Comparison of ENCODE assay signal across 8 mouse cellular contexts in genomic region chr11:101168301-101168980, GRCm38 (mm10). TPM values are rescaled to one million over a fixed set of nuclear protein-coding genes. Genes with fewer than 3 reads are reported as not detected.
DNase-seq lines count a peak whose midpoint lies in the region; ATAC-seq lines count a peak whose summit lies in the region.
"Had no signal": no experiment of that assay in that cellular context is flagged by ENCODE, and none has a peak within 500 bp of the region (broad histone marks: within the 10 kb centered on the region; RNA-seq: fewer than 3 reads in every experiment).

No protein-coding gene starts in this region.

- H3K4me1 ChIP-seq in kidney, embryonic 14.5 days (ENCODE audit: control insufficient read depth, insufficient read depth, low read length), result peaks cover 51% of the 10 kb centered on the region
- H3K4me1 ChIP-seq in neural tube, embryonic 15.5 days, result peaks cover 55% of the 10 kb centered on the region

- H3K9me3 ChIP-seq in kidney, embryonic 14.5 days (ENCODE audit: control insufficient read depth, low read length), result no peaks in the 10 kb centered on the region
- no peaks in the 10 kb centered on the region for H3K9me3 ChIP-seq in neural tube, embryonic 15.5 days (replicated peaks)
- H3K9me3 ChIP-seq: limb, embryonic 13.5 days had no signal

- peak overlapping the region; percentile 93 for H3K4me2 ChIP-seq in kidney, embryonic 14.5 days (replicated peaks; ENCODE audit: low read depth, low read length)
- peak overlapping the region; percentile 76 for H3K4me2 ChIP-seq in neural tube, embryonic 15.5 days

- H3K36me3 ChIP-seq in kidney, embryonic 14.5 days (ENCODE audit: control insufficient read depth, insufficient read depth, low read length), result peaks cover 32% of the 10 kb centered on the region
- H3K36me3 ChIP-seq in neural tube, embryonic 15.5 days, result peaks cover 24% of the 10 kb centered on the region

- no peak overlapping the region for H3K27ac ChIP-seq in kidney, embryonic 14.5 days (ENCODE audit: low read depth, low read length)
- H3K27ac ChIP-seq in neural tube, embryonic 15.5 days (replicated peaks), result no peak overlapping the region
- H3K27ac ChIP-seq: limb, embryonic 13.5 days had no signal

- 64% methylated on average over 18 of the region's 18 CpGs for WGBS in kidney, embryonic 14.5 days
- WGBS in neural tube, embryonic 15.5 days, result 71% methylated on average over 18 of the region's 18 CpGs

- peaks cover 42% of the 10 kb centered on the region for H3K27me3 ChIP-seq in kidney, embryonic 14.5 days (ENCODE audit: control insufficient read depth, insufficient read depth, low read length)
- peaks cover 62% of the 10 kb centered on the region for H3K27me3 ChIP-seq in neural tube, embryonic 15.5 days (replicated peaks)

- 0 out of 2 replicates have a peak overlapping the region, but pooled peaks have one; percentile 31 for H3K9ac ChIP-seq in kidney, embryonic 14.5 days (ENCODE audit: low read depth, low read length)
- no peak overlapping the region for H3K9ac ChIP-seq in neural tube, embryonic 15.5 days (replicated peaks)
- H3K9ac ChIP-seq: limb, embryonic 13.5 days had no signal

- no peak for DNase-seq in kidney, adult 9 months
- peak; percentile 73 to 74 for DNase-seq in heart, adult 9 months (ENCODE audit: low spot score in 2 of 2)
- peak; percentile 87 for DNase-seq in kidney, postnatal 10 days
- no peak for DNase-seq in right cerebral cortex, postnatal 14 days
- DNase-seq in retina, postnatal 1 day, result no peak

- ATAC-seq in kidney, embryonic 14.5 days (ENCODE audit: low FRiP score, low TSS enrichment), result no peak
- ATAC-seq in neural tube, embryonic 15.5 days (ENCODE audit: low FRiP score), result no peak

- H3K4me3 ChIP-seq in kidney, embryonic 14.5 days (ENCODE audit: low read length), result peak overlapping the region; percentile 76; the same call in 1 of the 2 replicates
- H3K4me3 ChIP-seq in neural tube, embryonic 15.5 days (replicated peaks), result peak overlapping the region; percentile 9; the same call in 1 of the 2 replicates

RNA-seq across cellular contexts. Expression of gene Cntnap1, which starts 1.9 kb away (rescaled TPM):
- polyA plus RNA-seq in kidney, embryonic 14.5 days (2014; fragmentation: Nextera tagmentation; extraction: Ambion mirVana), result 1.7 and 2.1 TPM in 2 replicates
- 11.2 and 12.3 TPM in 2 replicates for polyA plus RNA-seq in neural tube, embryonic 15.5 days (2015; fragmentation: Nextera tagmentation; extraction: Ambion mirVana)

RNA-seq across cellular contexts. Expression of gene Plekhh3, which starts 2.7 kb away (rescaled TPM):
- polyA plus RNA-seq in kidney, embryonic 14.5 days (2014; fragmentation: Nextera tagmentation; extraction: Ambion mirVana), result 17.0 and 17.9 TPM in 2 replicates
- 9.2 and 9.5 TPM in 2 replicates for polyA plus RNA-seq in neural tube, embryonic 15.5 days (2015; fragmentation: Nextera tagmentation; extraction: Ambion mirVana)

RNA-seq across cellular contexts. Expression of gene Ccr10, which starts 6.8 kb away (rescaled TPM):
- polyA plus RNA-seq in kidney, embryonic 14.5 days (2014; fragmentation: Nextera tagmentation; extraction: Ambion mirVana), result 0.24 and 0.51 TPM in 2 replicates
- polyA plus RNA-seq in neural tube, embryonic 15.5 days (2015; fragmentation: Nextera tagmentation; extraction: Ambion mirVana), result 0.51 and 0.70 TPM in 2 replicates

RNA-seq across cellular contexts. Expression of gene Tubg2, which starts 12.7 kb away (rescaled TPM):
- polyA plus RNA-seq in kidney, embryonic 14.5 days (2014; fragmentation: Nextera tagmentation; extraction: Ambion mirVana), result 3.7 and 4.5 TPM in 2 replicates
- polyA plus RNA-seq in neural tube, embryonic 15.5 days (2015; fragmentation: Nextera tagmentation; extraction: Ambion mirVana), result 49.9 and 60.7 TPM in 2 replicates

RNA-seq across cellular contexts. Expression of gene Tubg1, which starts 48.7 kb away (rescaled TPM):
- polyA plus RNA-seq in kidney, embryonic 14.5 days (2014; fragmentation: Nextera tagmentation; extraction: Ambion mirVana), result 81.9 and 95.4 TPM in 2 replicates
- 68.4 and 73.7 TPM in 2 replicates for polyA plus RNA-seq in neural tube, embryonic 15.5 days (2015; fragmentation: Nextera tagmentation; extraction: Ambion mirVana)

Comparison
In these comparisons a context has a peak if more than half of its experiments do, and no peak if none do; other contexts are left out.
1. DNase-seq: peak in heart, adult 9 months (2 of 2) and kidney, postnatal 10 days (single experiment); none in kidney, adult 9 months (single experiment), right cerebral cortex, postnatal 14 days (single experiment) and retina, postnatal 1 day (single experiment).